Mouse (Mus musculus) cerebellum, adult 9-10 months (tissue): ENCODE measurements around the gene Icam5.
"Not testable (repeated sequence)": the region's sequence is repeated elsewhere in the genome, so short reads cannot be mapped to it uniquely, and the experiment has no call there.

Experiments used
- DNase-seq: peaks from one replicate; pipeline ENCODE4 v3.0.0; 2022

The Icam5 gene

GRCm38 (mm10) chr9:21036161-21036560, 4.3 kb downstream of the Icam5 start:
- no peak for DNase-seq

- DNase-seq = no peak
Measured at GRCm38 (mm10) chr9:21036666-21037065, 4.8 kb downstream of the Icam5 start.

- no peak for DNase-seq
Measured at GRCm38 (mm10) chr9:21037481-21037891, 5.6 kb downstream of the Icam5 start.

- no peak for DNase-seq
Measured at GRCm38 (mm10) chr9:21039779-21040178, 7.9 kb downstream of the Icam5 start.

GRCm38 (mm10) chr9:21041308-21041707, 9.4 kb downstream of the Icam5 start:
- DNase-seq = no peak

GRCm38 (mm10) chr9:21043563-21043962, 11.7 kb downstream of the Icam5 start:
- DNase-seq = no peak

- not testable (repeated sequence) for DNase-seq
Measured at GRCm38 (mm10) chr9:21044785-21045184, 12.9 kb downstream of the Icam5 start.

GRCm38 (mm10) chr9:21045235-21045634, 13.4 kb downstream of the Icam5 start:
- DNase-seq = no peak

- DNase-seq = no peak
Measured at GRCm38 (mm10) chr9:21051578-21051977, 19.7 kb downstream of the Icam5 start.

- DNase-seq = no peak
Measured at GRCm38 (mm10) chr9:21062928-21063327, 31.1 kb downstream of the Icam5 start.

GRCm38 (mm10) chr9:21067006-21067684, 35.3 kb downstream of the Icam5 start, which contains the start of gene Zglp1:
Zglp1 (minus strand) TSS chr9:21067093.
- DNase-seq = no peak

GRCm38 (mm10) chr9:21072641-21073040, 40.8 kb downstream of the Icam5 start:
- no peak for DNase-seq

- DNase-seq = peak; percentile 87
Measured at GRCm38 (mm10) chr9:21073044-21073840, 41.4 kb downstream of the Icam5 start, which contains the start of the genes Gm49373 and Fdx1l. Gm49373 (minus strand) TSS chr9:21073096. Fdx1l (minus strand) TSS chr9:21073614.

- DNase-seq = no peak
Measured at GRCm38 (mm10) chr9:21074173-21074572, 42.3 kb downstream of the Icam5 start.

- no peak for DNase-seq
Measured at GRCm38 (mm10) chr9:21075625-21076024, 43.8 kb downstream of the Icam5 start.

- no peak for DNase-seq
Measured at GRCm38 (mm10) chr9:21081127-21081526, 49.3 kb downstream of the Icam5 start.

GRCm38 (mm10) chr9:21083324-21083723, 51.5 kb downstream of the Icam5 start:
- DNase-seq = no peak
